Mouse (Mus musculus): ENCODE measurements around the gene Fam19a3.

- TF ChIP-seq CTCF (IDR thresholded peaks at IDR 0.05; ENCODE audit: insufficient read depth, low read depth, low read length) (no peak), POLR2A (IDR thresholded peaks at IDR 0.05; ENCODE audit: insufficient read depth, low read depth, low read length) (no peak)
These were observed 14.5 kb downstream of the Fam19a3 start for GRCm38 (mm10) chr3:104767141-104767540.
